Mouse (Mus musculus) heart, postnatal 25 days (tissue): ENCODE data around the gene Cracr2a. TPM values are rescaled to one million over a fixed set of nuclear protein-coding genes. Genes with fewer than 3 reads are reported as not detected.

Experiments
- DNase-seq: peaks from one replicate; pipeline ENCODE4 v3.0.0; 2022; ENCODE audit warnings: low spot score
- intact Hi-C: fragments of 180-260 bp; cut with DNase I; formaldehyde crosslinking; loops from one replicate; pipeline ENCODE4 v1.15.1; 2025
- total RNA-seq, 2 experiments: library from RNA; stranded (reverse); gene quantifications; 2 replicates each; pipeline ENCODE4 v1.2.3; 2021

Cracr2a gene
- total RNA-seq, 2 experiments from 2014 or later = 1.5 to 1.6 TPM

GRCm38 (mm10) chr6:127678998-127679397 is 117.9 kb downstream of the Cracr2a start:
- intact Hi-C loops = no loop called here
- DNase-seq = no peak

- intact Hi-C loops = no loop called here
These were observed 119.6 kb downstream of the Cracr2a start for GRCm38 (mm10) chr6:127680784-127681183.

GRCm38 (mm10) chr6:127683561-127683960 is 122.4 kb downstream of the Cracr2a start:
- intact Hi-C loops = no loop called here
- no peak for DNase-seq

More at GRCm38 (mm10) chr6:127680784-127681183, 119.6 kb downstream of the Cracr2a start:
- no peak for DNase-seq

- intact Hi-C loops = no loop called here
- no peak for DNase-seq
These were observed 123.8 kb downstream of the Cracr2a start for GRCm38 (mm10) chr6:127684981-127685380.

GRCm38 (mm10) chr6:127687181-127687860 is 126.2 kb downstream of the Cracr2a start:
- DNase-seq = no peak
- intact Hi-C loops = no loop called here

- intact Hi-C loops = no loop called here
- DNase-seq = no peak
These were observed 131.2 kb downstream of the Cracr2a start for GRCm38 (mm10) chr6:127692298-127692697.

- DNase-seq = no peak
- intact Hi-C loops = no loop called here
These were observed 132.5 kb downstream of the Cracr2a start for GRCm38 (mm10) chr6:127693681-127694080.

GRCm38 (mm10) chr6:127701036-127701783 is 140.1 kb downstream of the Cracr2a start:
- DNase-seq = no peak
- intact Hi-C loops = no loop called here

- intact Hi-C loops = no loop called here
These were observed 147.1 kb downstream of the Cracr2a start for GRCm38 (mm10) chr6:127708218-127708628.

GRCm38 (mm10) chr6:127714906-127715305 is 153.8 kb downstream of the Cracr2a start:
- intact Hi-C loops = no loop called here
- DNase-seq = no peak

More at GRCm38 (mm10) chr6:127708218-127708628, 147.1 kb downstream of the Cracr2a start:
- DNase-seq = no peak

GRCm38 (mm10) chr6:127715428-127715827 is 154.3 kb downstream of the Cracr2a start:
- intact Hi-C loops = no loop called here
- no peak for DNase-seq

GRCm38 (mm10) chr6:127717239-127718137 is 156.3 kb downstream of the Cracr2a start:
- no peak for DNase-seq
- intact Hi-C loops = no loop called here

GRCm38 (mm10) chr6:127719875-127720274 is 158.7 kb downstream of the Cracr2a start:
- intact Hi-C loops = no loop called here
- DNase-seq = no peak

GRCm38 (mm10) chr6:127723126-127723525 is 162.0 kb downstream of the Cracr2a start:
- no peak for DNase-seq
- intact Hi-C loops = no loop called here

Other genes starting within 250 kb of the Cracr2a start
- gene Parp11, start 114.5 kb upstream of the Cracr2a start, total RNA-seq = 1 to 10 TPM; 7.8 to 8.9 TPM
- gene Prmt8, start 208.1 kb downstream of the Cracr2a start, total RNA-seq = not detected